ENCODE assay signal across 19 mouse cellular contexts in genomic region chr3:136673363-136673762, GRCm38 (mm10). TPM values are rescaled to one million over a fixed set of nuclear protein-coding genes. Genes with fewer than 3 reads are reported as not detected.
DNase-seq lines count a peak whose midpoint lies in the region; ATAC-seq and TF ChIP-seq lines count a peak whose summit lies in the region.
"Had no signal": no experiment of that assay in that cellular context is flagged by ENCODE, and none has a peak within 500 bp of the region (broad histone marks: within the 10 kb centered on the region; RNA-seq: fewer than 3 reads in every experiment).

No protein-coding gene starts in this region.

- 14% methylated on average over 2 of the region's 2 CpGs for WGBS in cerebellum, adult 2 months
- WGBS in heart, embryonic 14.5 days = 44% methylated on average over 2 of the region's 2 CpGs
- WGBS in neural tube, embryonic 13.5 days = 69% methylated on average over 2 of the region's 2 CpGs

- 0 out of 2 replicates have a peak overlapping the region, but pooled peaks have one; percentile 16 for H3K4me2 ChIP-seq in heart, embryonic 14.5 days (ENCODE audit: low read length)
- H3K4me2 ChIP-seq in neural tube, embryonic 13.5 days = peak overlapping the region; percentile 68
- H3K4me2 ChIP-seq: liver, embryonic 15.5 days; stomach, embryonic 15.5 days had no signal

- DNase-seq in cerebellum, adult 2 months = no peak
- no peak for DNase-seq in cerebellum, postnatal 4 days (ENCODE audit: low spot score in 2 of 2)
- no peak for DNase-seq in heart, postnatal 10 days
- DNase-seq in neural tube, embryonic 10.5 days (ENCODE audit: extremely low spot score, low spot score) = no peak
- no peak for DNase-seq in yolk sac, embryonic 10.5 days (ENCODE audit: low spot score)
- DNase-seq in lung, postnatal 10 days = no peak
- DNase-seq: cerebellum, postnatal 25 days; gastrocnemius, postnatal 10 days; heart, adult 2 months; kidney, adult 8-10 months; kidney, postnatal 36 days; lung, postnatal 14 days; spleen, adult 18-20 months had no signal

- intact Hi-C loops in heart, postnatal 10 days (cut with DNase I) = loop anchor here (5.0 kb wide), 2 partner anchors 124 to 786 kb away; no protein-coding TSS in a partner anchor

- no peak for TF ChIP-seq POLR2A in cerebellum, adult 2 months (IDR thresholded peaks at IDR 0.05; ENCODE audit: borderline replicate concordance, insufficient read depth, low read length)

- peak overlapping the region; percentile 36 for H3K4me3 ChIP-seq in cerebellum, adult 2 months (replicated peaks; ENCODE audit: insufficient read depth, low read depth, low read length)
- no peak overlapping the region for H3K4me3 ChIP-seq in heart, embryonic 14.5 days (ENCODE audit: control insufficient read depth in 1 of 2, insufficient read depth in 1 of 2, low read depth in 1 of 2, low read length in 2 of 2)
- peak overlapping the region; percentile 10; the same call in 1 of the 2 replicates for H3K4me3 ChIP-seq in neural tube, embryonic 13.5 days
- H3K4me3 ChIP-seq: liver, embryonic 15.5 days; midbrain, embryonic 12.5 days; stomach, embryonic 15.5 days had no signal

- H3K4me1 ChIP-seq in cerebellum, adult 2 months (ENCODE audit: control insufficient read depth, insufficient read depth, low read length) = peaks cover 17% of the 10 kb centered on the region; the same call in 1 of the 2 replicates
- H3K4me1 ChIP-seq in heart, embryonic 14.5 days (ENCODE audit: control insufficient read depth in 2 of 2, insufficient read depth in 2 of 2, low read length in 2 of 2) = peaks cover 2 to 32% of the 10 kb centered on the region in 2 experiments
- peaks cover 58% of the 10 kb centered on the region for H3K4me1 ChIP-seq in neural tube, embryonic 13.5 days (replicated peaks)
- H3K4me1 ChIP-seq: stomach, embryonic 15.5 days had no signal

- no peaks in the 10 kb centered on the region for H3K27me3 ChIP-seq in cerebellum, adult 2 months (ENCODE audit: control insufficient read depth, insufficient read depth, low read length)
- no peaks in the 10 kb centered on the region for H3K27me3 ChIP-seq in heart, embryonic 14.5 days (ENCODE audit: control insufficient read depth, insufficient read depth, low read length)
- no peaks in the 10 kb centered on the region for H3K27me3 ChIP-seq in neural tube, embryonic 13.5 days
- H3K27me3 ChIP-seq: limb, embryonic 12.5 days; midbrain, embryonic 12.5 days; stomach, embryonic 15.5 days had no signal

- TF ChIP-seq CTCF in cerebellum, adult 2 months (IDR thresholded peaks at IDR 0.05; ENCODE audit: borderline replicate concordance, insufficient read depth, low read depth, low read length) = no peak

- H3K27ac ChIP-seq in cerebellum, adult 2 months (ENCODE audit: insufficient read depth, low read length) = no peak overlapping the region
- H3K27ac ChIP-seq in heart, embryonic 14.5 days (replicated peaks in 1 of 2; ENCODE audit: control insufficient read depth in 1 of 2, insufficient read depth in 1 of 2, low read depth in 2 of 2, low read length in 2 of 2) = no peak overlapping the region
- no peak overlapping the region for H3K27ac ChIP-seq in neural tube, embryonic 13.5 days (replicated peaks)
- H3K27ac ChIP-seq: heart, adult 2 months; limb, embryonic 12.5 days; liver, embryonic 15.5 days; midbrain, embryonic 12.5 days; stomach, embryonic 15.5 days had no signal

- no peak overlapping the region for H3K9ac ChIP-seq in heart, embryonic 14.5 days (ENCODE audit: low read length)
- no peak overlapping the region for H3K9ac ChIP-seq in neural tube, embryonic 13.5 days
- H3K9ac ChIP-seq: limb, embryonic 12.5 days; liver, embryonic 15.5 days; midbrain, embryonic 12.5 days; stomach, embryonic 15.5 days had no signal

- no peaks in the 10 kb centered on the region for H3K36me3 ChIP-seq in heart, embryonic 14.5 days (ENCODE audit: control insufficient read depth, insufficient read depth, low read length)
- no peaks in the 10 kb centered on the region for H3K36me3 ChIP-seq in neural tube, embryonic 13.5 days
- H3K36me3 ChIP-seq: limb, embryonic 12.5 days; liver, embryonic 15.5 days; midbrain, embryonic 12.5 days; stomach, embryonic 15.5 days had no signal

- ATAC-seq in heart, embryonic 14.5 days (ENCODE audit: insufficient number of reproducible peaks, insufficient read depth, low FRiP score, low read depth) = no peak
- ATAC-seq in neural tube, embryonic 13.5 days (ENCODE audit: low read depth) = no peak

- H3K9me3 ChIP-seq in heart, embryonic 14.5 days (ENCODE audit: control insufficient read depth, low read length) = no peaks in the 10 kb centered on the region
- no peaks in the 10 kb centered on the region for H3K9me3 ChIP-seq in neural tube, embryonic 13.5 days
- H3K9me3 ChIP-seq: limb, embryonic 12.5 days; liver, embryonic 15.5 days; midbrain, embryonic 12.5 days; stomach, embryonic 15.5 days had no signal

RNA-seq across cellular contexts. Expression of gene Ppp3ca, which starts 3.4 kb away (rescaled TPM):
- polyA plus RNA-seq in cerebellum, adult 2 months (2012; rRNA removed) = 334 and 338 TPM in 2 replicates
- 61.0 and 67.2 TPM in 2 replicates for polyA plus RNA-seq in heart, embryonic 14.5 days (2014; fragmentation: Nextera tagmentation; extraction: Ambion mirVana)
- 10 to 100 TPM; 60.0 to 61.2 TPM for total RNA-seq in heart, postnatal 10 days (2021)
- 142 and 160 TPM in 2 replicates for polyA plus RNA-seq in neural tube, embryonic 13.5 days (2015; fragmentation: Nextera tagmentation; extraction: Ambion mirVana)

Comparison
In these comparisons a context has a peak if more than half of its experiments do, and no peak if none do; other contexts are left out.
1. H3K4me3 ChIP-seq: peak in cerebellum, adult 2 months (single experiment) and neural tube, embryonic 13.5 days (single experiment); none in heart, embryonic 14.5 days (0 of 2).